Mouse (Mus musculus) spleen, postnatal 10 days (tissue): ENCODE data around the gene Otogl.

Experiments used
- DNase-seq, 2 experiments: peaks; one replicate each; pipeline ENCODE4 v3.0.0; 2021 to 2022; ENCODE audit warnings: low spot score in 2 of 2

Otogl gene

GRCm38 (mm10) chr10:107912084-107912573 lies at the start of gene Otogl:
TSS of gene Otogl (minus strand) at chr10:107912134.
- DNase-seq = no peak

- DNase-seq = no peak
Measured at GRCm38 (mm10) chr10:107956588-107956987, 44.7 kb upstream of the Otogl start.

- DNase-seq = no peak
Measured at GRCm38 (mm10) chr10:107954444-107954843, 42.5 kb upstream of the Otogl start.

- no peak for DNase-seq
Measured at GRCm38 (mm10) chr10:107951596-107951995, 39.7 kb upstream of the Otogl start.

- DNase-seq = no peak
Measured at GRCm38 (mm10) chr10:107949945-107950344, 38.0 kb upstream of the Otogl start.

- no peak for DNase-seq
Measured at GRCm38 (mm10) chr10:107948647-107949046, 36.7 kb upstream of the Otogl start.

GRCm38 (mm10) chr10:107948038-107948437 lies 36.1 kb upstream of the Otogl start:
- no peak for DNase-seq

- DNase-seq = no peak
Measured at GRCm38 (mm10) chr10:107946348-107946747, 34.4 kb upstream of the Otogl start.

GRCm38 (mm10) chr10:107943859-107944258 lies 31.9 kb upstream of the Otogl start:
- DNase-seq = no peak

GRCm38 (mm10) chr10:107941188-107941900 lies 29.4 kb upstream of the Otogl start:
- DNase-seq = no peak

- no peak for DNase-seq
Measured at GRCm38 (mm10) chr10:107940302-107940701, 28.4 kb upstream of the Otogl start.

- DNase-seq = no peak
Measured at GRCm38 (mm10) chr10:107939821-107940220, 27.9 kb upstream of the Otogl start.

- DNase-seq = no peak
Measured at GRCm38 (mm10) chr10:107934055-107934454, 22.1 kb upstream of the Otogl start.

GRCm38 (mm10) chr10:107933527-107933926 lies 21.6 kb upstream of the Otogl start:
- DNase-seq = no peak

GRCm38 (mm10) chr10:107931833-107932828 lies 20.2 kb upstream of the Otogl start:
- DNase-seq = no peak

- DNase-seq = no peak
Measured at GRCm38 (mm10) chr10:107930471-107931021, 18.6 kb upstream of the Otogl start.

GRCm38 (mm10) chr10:107925306-107925705 lies 13.4 kb upstream of the Otogl start:
- no peak for DNase-seq

GRCm38 (mm10) chr10:107923860-107924259 lies 11.9 kb upstream of the Otogl start:
- no peak for DNase-seq

GRCm38 (mm10) chr10:107922750-107923149 lies 10.8 kb upstream of the Otogl start:
- no peak for DNase-seq

GRCm38 (mm10) chr10:107921549-107921948 lies 9.6 kb upstream of the Otogl start:
- DNase-seq = no peak

GRCm38 (mm10) chr10:107921134-107921533 lies 9.2 kb upstream of the Otogl start:
- DNase-seq = no peak

- DNase-seq = no peak
Measured at GRCm38 (mm10) chr10:107913013-107913412, 1.1 kb upstream of the Otogl start.
